Mouse (Mus musculus) hindbrain, embryonic 12.5 days (tissue): ENCODE measurements around the gene Olfr1454. TPM values are rescaled to one million over a fixed set of nuclear protein-coding genes. Genes with fewer than 3 reads are reported as not detected.

Experiments
- ATAC-seq: fragments of 200-750 bp; cut with Nextera tagmentation; 2 replicates; pipeline ENCODE4 v1.8.0; 2017; ENCODE audit warnings: moderate TSS enrichment; ENCODE audit not compliant: low FRiP score
- H3K27ac ChIP-seq: fragments of 300-500 bp; sonication (generic); 2 replicates; pipeline ENCODE4 v1.5.1; 2016; ENCODE audit warnings: mild to moderate bottlenecking
- H3K27me3 ChIP-seq: fragments of 300-500 bp; sonication (generic); 2 replicates; pipeline ENCODE4 v1.6.1; 2016; ENCODE audit warnings: mild to moderate bottlenecking
- H3K36me3 ChIP-seq: fragments of 300-500 bp; sonication (generic); 2 replicates; pipeline ENCODE4 v1.6.1; 2016; ENCODE audit warnings: mild to moderate bottlenecking
- H3K4me1 ChIP-seq: fragments of 300-500 bp; sonication (generic); 2 replicates; pipeline ENCODE4 v1.6.1; 2016
- H3K4me2 ChIP-seq: fragments of 300-500 bp; sonication (generic); replicated peaks from 2 replicates; pipeline ENCODE4 v1.6.1; 2016; ENCODE audit warnings: mild to moderate bottlenecking
- H3K4me3 ChIP-seq: fragments of 300-500 bp; sonication (generic); 2 replicates; pipeline ENCODE4 v1.5.1; 2016; ENCODE audit warnings: mild to moderate bottlenecking
- H3K9ac ChIP-seq: fragments of 300-500 bp; sonication (generic); 2 replicates; pipeline ENCODE4 v1.6.1; 2016; ENCODE audit warnings: mild to moderate bottlenecking, moderate library complexity
- H3K9me3 ChIP-seq: fragments of 300-500 bp; sonication (generic); replicated peaks from 2 replicates; pipeline ENCODE4 v1.6.1; 2016; ENCODE audit warnings: mild to moderate bottlenecking
- WGBS: fragments of 180-500 bp; shearing (Covaris S2); methylation state at CpG from one replicate; pipeline ENCODE4 v1.1.7; 2016; 5-methylcytosine and 5-hydroxymethylcytosine counted together
- polyA plus RNA-seq: library from polyadenylated mRNA; unstranded; fragments of >200 nt; fragmentation: Nextera tagmentation; extraction: Ambion mirVana; gene quantifications from 2 replicates; pipeline ENCODE4 v1.2.1, GENCODE M21; 2016

Olfr1454 gene
- polyA plus RNA-seq, result not detected in 2 replicates

GRCm38 (mm10) chr19:13060310-13060709 is at the start of gene Olfr1454:
Gene Olfr1454, plus strand, starts transcription at chr19:13060610.
- no peak within 1 kb of the TSS for H3K4me2 ChIP-seq
- ATAC-seq, result no peak

DNA sequence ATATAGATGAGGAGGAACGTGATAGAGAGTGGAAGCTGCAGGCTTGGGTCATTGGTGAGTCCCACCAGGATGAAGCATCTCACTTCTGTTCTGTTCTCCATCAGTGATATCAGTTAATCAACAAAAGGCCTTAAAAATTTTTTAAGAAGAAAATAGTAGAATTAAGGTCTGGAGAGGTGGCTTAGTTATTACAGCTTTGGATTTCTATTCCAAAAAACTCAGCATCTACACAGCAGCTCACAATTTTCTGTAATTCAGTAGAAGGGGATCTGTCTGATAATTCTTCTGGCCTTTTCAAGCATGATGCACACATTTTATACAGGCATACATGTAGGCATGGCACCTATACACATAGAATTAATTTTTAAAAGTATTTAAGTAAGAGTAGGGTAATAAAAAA is 32.2 kb upstream of the Olfr1454 start, which contains the start of gene Olfr1453:
Gene Olfr1453, minus strand, starts transcription at position 101 of the 400 bp plus-strand sequence.
- H3K9ac ChIP-seq, result no peak within 1 kb of the TSS
- H3K4me2 ChIP-seq, result no peak within 1 kb of the TSS
- no peaks in the 10 kb centered on the region for H3K4me1 ChIP-seq
- no peak within 1 kb of the TSS for H3K4me3 ChIP-seq
- H3K9me3 ChIP-seq, result peaks cover 11% of the 10 kb centered on the region; the same call in 1 of the 2 replicates
- H3K27me3 ChIP-seq, result no peaks in the 10 kb centered on the region
- ATAC-seq, result no peak
- H3K36me3 ChIP-seq, result no peaks in the 10 kb centered on the region
- H3K27ac ChIP-seq, result no peak within 1 kb of the TSS
- WGBS, result 40% methylated on average over 1 of the region's 1 CpGs

More at GRCm38 (mm10) chr19:13060310-13060709, at the start of gene Olfr1454:
- H3K9me3 ChIP-seq, result peaks cover 17% of the 10 kb centered on the region
- H3K36me3 ChIP-seq, result no peaks in the 10 kb centered on the region
- H3K9ac ChIP-seq, result no peak within 1 kb of the TSS
- 77% methylated on average over 2 of the region's 2 CpGs for WGBS
- H3K4me3 ChIP-seq, result no peak within 1 kb of the TSS
- H3K4me1 ChIP-seq, result no peaks in the 10 kb centered on the region
- H3K27ac ChIP-seq, result no peak within 1 kb of the TSS
- no peaks in the 10 kb centered on the region for H3K27me3 ChIP-seq

- no peaks in the 10 kb centered on the region for H3K36me3 ChIP-seq
- no peaks in the 10 kb centered on the region for H3K27me3 ChIP-seq
- no peak overlapping the region for H3K27ac ChIP-seq
- H3K4me3 ChIP-seq, result no peak overlapping the region
- 94% methylated on average over 1 of the region's 1 CpGs for WGBS
- ATAC-seq, result no peak
- no peak overlapping the region for H3K9ac ChIP-seq
- peaks cover 19% of the 10 kb centered on the region; the same call in 1 of the 2 replicates for H3K9me3 ChIP-seq
- no peaks in the 10 kb centered on the region for H3K4me1 ChIP-seq
- H3K4me2 ChIP-seq, result no peak overlapping the region
Observed at GRCm38 (mm10) chr19:13093908-13094307, 33.5 kb downstream of the Olfr1454 start.

DNA sequence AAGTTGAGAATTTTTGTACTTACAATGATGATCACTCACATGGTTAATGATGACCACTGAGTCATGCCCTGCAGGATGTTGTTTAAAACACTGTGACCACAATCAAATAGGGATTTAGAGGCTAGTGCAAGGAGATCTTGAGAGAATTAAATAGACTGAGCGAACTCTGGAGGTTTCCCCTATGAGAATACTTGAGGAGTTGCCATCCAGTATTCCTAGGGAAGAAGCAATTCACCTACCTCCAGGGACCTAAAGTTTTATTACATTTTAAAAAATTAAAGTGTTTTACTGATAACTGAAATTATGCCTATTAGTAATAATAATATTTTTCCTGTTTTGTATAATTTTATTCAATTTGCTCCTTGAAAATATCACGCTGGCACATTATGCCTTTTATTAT is 37.4 kb downstream of the Olfr1454 start, which contains the start of gene Olfr1457:
Gene Olfr1457, minus strand, starts transcription at position 101 of the 400 bp plus-strand sequence.
- no peaks in the 10 kb centered on the region for H3K27me3 ChIP-seq
- H3K9ac ChIP-seq, result no peak within 1 kb of the TSS
- H3K36me3 ChIP-seq, result no peaks in the 10 kb centered on the region
- no peaks in the 10 kb centered on the region for H3K4me1 ChIP-seq
- H3K4me3 ChIP-seq, result no peak within 1 kb of the TSS
- peaks cover 21% of the 10 kb centered on the region; the same call in 1 of the 2 replicates for H3K9me3 ChIP-seq
- no peak within 1 kb of the TSS for H3K4me2 ChIP-seq
- H3K27ac ChIP-seq, result no peak within 1 kb of the TSS
- ATAC-seq, result no peak
- 78% methylated on average over 2 of the region's 2 CpGs for WGBS

DNA sequence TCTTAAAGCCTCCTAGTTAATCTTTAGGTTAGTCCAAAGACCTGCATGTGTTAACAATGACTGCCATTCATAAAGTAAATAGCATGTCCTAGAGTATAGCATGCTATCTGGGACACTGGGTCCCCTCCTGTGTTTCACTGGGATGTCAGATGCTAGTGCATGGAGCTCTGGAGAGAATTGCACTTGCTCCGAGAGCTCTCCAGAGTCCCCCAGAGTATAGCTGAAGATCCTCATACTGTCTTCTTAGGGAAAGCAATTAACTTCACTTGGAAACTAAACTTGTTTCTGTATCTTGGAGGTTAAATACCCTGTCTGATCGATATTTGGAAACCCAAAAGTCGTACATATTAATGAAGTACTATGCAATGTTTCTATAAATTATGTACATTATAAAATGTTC is 46.3 kb downstream of the Olfr1454 start, which contains the start of gene Olfr1458:
Gene Olfr1458, minus strand, starts transcription at position 101 of the 400 bp plus-strand sequence.
- WGBS, result 81% methylated on average over 3 of the region's 3 CpGs
- H3K27ac ChIP-seq, result no peak within 1 kb of the TSS
- H3K4me1 ChIP-seq, result no peaks in the 10 kb centered on the region
- H3K9ac ChIP-seq, result no peak within 1 kb of the TSS
- peaks cover 33% of the 10 kb centered on the region for H3K9me3 ChIP-seq
- ATAC-seq, result no peak
- H3K4me3 ChIP-seq, result no peak within 1 kb of the TSS
- H3K36me3 ChIP-seq, result no peaks in the 10 kb centered on the region
- H3K4me2 ChIP-seq, result no peak within 1 kb of the TSS
- no peaks in the 10 kb centered on the region for H3K27me3 ChIP-seq

Other genes starting within 250 kb of the Olfr1454 start
- not detected in 2 replicates for gene Gm5244, start 213.9 kb upstream of the Olfr1454 start, polyA plus RNA-seq
- not detected in 2 replicates for gene Olfr1444, start 203.3 kb upstream of the Olfr1454 start, polyA plus RNA-seq
- gene Olfr1445, start 176.8 kb upstream of the Olfr1454 start, polyA plus RNA-seq, result not detected in 2 replicates
- gene Olfr1446, start 167.1 kb upstream of the Olfr1454 start, polyA plus RNA-seq, result not detected in 2 replicates
- not detected in 2 replicates for gene Olfr1447, start 156.9 kb upstream of the Olfr1454 start, polyA plus RNA-seq
- gene Olfr1448, start 136.2 kb upstream of the Olfr1454 start, polyA plus RNA-seq, result not detected in 2 replicates
- not detected in 2 replicates for gene Olfr1449, start 129.8 kb upstream of the Olfr1454 start, polyA plus RNA-seq
- not detected in 2 replicates for gene Olfr1450, start 110.4 kb upstream of the Olfr1454 start, polyA plus RNA-seq
- gene Olfr1451, start 65.6 kb upstream of the Olfr1454 start, polyA plus RNA-seq, result not detected in 2 replicates
- gene Olfr1453, start 32.3 kb upstream of the Olfr1454 start, polyA plus RNA-seq, result not detected in 2 replicates
- gene Olfr1457, start 37.3 kb downstream of the Olfr1454 start, polyA plus RNA-seq, result not detected in 2 replicates
- gene Olfr1458, start 46.2 kb downstream of the Olfr1454 start, polyA plus RNA-seq, result not detected in 2 replicates
- not detected in 2 replicates for gene Olfr1459, start 88.9 kb downstream of the Olfr1454 start, polyA plus RNA-seq
- gene Olfr1461, start 102.4 kb downstream of the Olfr1454 start, polyA plus RNA-seq, result not detected in 2 replicates
- gene Olfr1462, start 125.1 kb downstream of the Olfr1454 start, polyA plus RNA-seq, result not detected in 2 replicates
- not detected in 2 replicates for gene Olfr1463, start 170.7 kb downstream of the Olfr1454 start, polyA plus RNA-seq